Mouse (Mus musculus): ENCODE results near the gene B830017H08Rik. TPM values are rescaled to one million over a fixed set of nuclear protein-coding genes. Genes with fewer than 3 reads are reported as not detected.

The B830017H08Rik gene
- polyA plus RNA-seq, 1 experiment: not detected

DNA sequence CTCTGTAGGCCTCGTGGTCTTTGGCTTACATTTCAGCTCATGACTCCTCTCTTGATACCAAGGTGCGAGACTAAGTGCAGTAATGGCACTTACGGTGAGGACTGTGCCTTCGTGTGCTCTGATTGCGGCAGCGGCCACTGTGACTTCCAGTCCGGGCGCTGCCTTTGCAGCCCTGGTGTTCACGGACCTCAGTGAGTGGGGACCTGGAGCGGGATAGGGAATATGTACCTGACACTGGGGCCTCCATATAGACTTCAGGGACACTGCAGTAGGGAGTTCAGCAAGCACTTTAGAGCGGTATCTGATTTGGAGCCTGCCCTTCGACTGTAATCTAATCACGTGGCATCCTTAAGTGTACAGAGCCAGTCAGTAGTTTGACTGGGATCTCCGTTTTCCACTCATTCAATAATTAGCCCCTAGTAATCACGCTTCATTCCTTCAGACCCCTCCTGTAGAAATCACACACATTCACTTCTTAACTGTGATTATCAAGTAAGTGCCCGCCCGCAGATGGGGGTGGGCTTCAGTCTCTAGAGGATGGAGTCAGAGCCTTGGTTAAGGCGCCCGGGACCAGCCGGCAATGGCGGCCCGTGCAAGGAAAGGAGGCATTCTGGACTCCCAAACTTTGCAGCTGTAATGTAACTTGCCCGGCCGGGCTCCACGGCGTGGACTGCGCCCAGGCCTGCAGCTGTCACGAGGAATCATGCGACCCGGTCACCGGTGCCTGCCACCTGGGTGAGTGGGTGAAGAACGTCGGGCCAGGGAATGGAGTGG, 29.1 kb upstream of the B830017H08Rik start:
- H3K4me1 ChIP-seq (ENCODE audit: control insufficient read depth, insufficient read depth, insufficient read length): peaks cover 28% of the 10 kb centered on the region
- H3K4me3 ChIP-seq (ENCODE audit: extremely low read depth, insufficient read depth, insufficient read length): peak overlapping the region; percentile 45; the same call in 1 of the 2 replicates
- no peaks in the 10 kb centered on the region for H3K36me3 ChIP-seq (ENCODE audit: control insufficient read depth, insufficient read depth, low read length)
- H3K27me3 ChIP-seq (ENCODE audit: control insufficient read depth, insufficient read depth, low read length): peaks cover 37% of the 10 kb centered on the region
- WGBS: 23% methylated on average over 33 of the region's 33 CpGs
- TF ChIP-seq CTCF (IDR thresholded peaks at IDR 0.05; ENCODE audit: extremely low read depth, insufficient read depth, insufficient read length, insufficient replicate concordance) (no peak), POLR2A (IDR thresholded peaks at IDR 0.05; ENCODE audit: low read depth, low read length) (no peak)
- DNase-seq (ENCODE audit: low read depth in 1 of 2, low spot score in 2 of 2): no peak
- no peak overlapping the region for H3K27ac ChIP-seq (ENCODE audit: insufficient read depth, low read length)

DNA sequence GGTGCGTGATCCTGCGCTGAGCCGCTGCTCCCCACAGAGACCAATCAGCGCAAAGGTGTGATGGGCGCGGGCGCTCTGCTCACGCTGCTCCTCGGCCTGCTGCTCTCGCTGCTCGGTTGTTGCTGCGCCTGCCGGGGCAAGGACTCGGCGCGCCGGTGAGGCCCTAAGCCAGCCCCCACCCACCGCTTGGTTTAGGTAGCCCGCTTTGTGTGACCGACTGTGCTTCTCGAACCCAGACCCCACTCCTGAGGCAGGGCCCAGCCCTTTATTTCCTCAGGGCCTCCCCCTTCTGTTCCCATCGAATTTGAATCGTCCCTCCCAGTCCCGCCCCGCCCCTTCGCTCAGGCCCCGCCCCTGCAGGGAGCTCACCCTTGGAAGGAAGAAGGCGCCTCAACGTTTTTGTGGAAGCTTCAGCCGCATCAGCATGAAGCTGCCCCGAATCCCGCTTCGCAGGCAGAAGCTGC, 28.4 kb upstream of the B830017H08Rik start:
- WGBS: 4% methylated on average over 30 of the region's 33 CpGs
- Histone ChIP-seq H3K36me3 (ENCODE audit: control insufficient read depth, insufficient read depth, low read length) (no peaks in the 10 kb centered on the region), H3K27ac (ENCODE audit: insufficient read depth, low read length) (no peak overlapping the region), H3K4me3 (ENCODE audit: extremely low read depth, insufficient read depth, insufficient read length) (peak overlapping the region; percentile 45; the same call in 1 of the 2 replicates), H3K27me3 (ENCODE audit: control insufficient read depth, insufficient read depth, low read length) (peaks cover 37% of the 10 kb centered on the region), H3K4me1 (ENCODE audit: control insufficient read depth, insufficient read depth, insufficient read length) (peaks cover 28% of the 10 kb centered on the region)
- TF ChIP-seq CTCF (IDR thresholded peaks at IDR 0.05; ENCODE audit: extremely low read depth, insufficient read depth, insufficient read length, insufficient replicate concordance) (no peak), POLR2A (IDR thresholded peaks at IDR 0.05; ENCODE audit: low read depth, low read length) (no peak)
- DNase-seq (ENCODE audit: low read depth in 1 of 2, low spot score in 2 of 2): no peak

DNA sequence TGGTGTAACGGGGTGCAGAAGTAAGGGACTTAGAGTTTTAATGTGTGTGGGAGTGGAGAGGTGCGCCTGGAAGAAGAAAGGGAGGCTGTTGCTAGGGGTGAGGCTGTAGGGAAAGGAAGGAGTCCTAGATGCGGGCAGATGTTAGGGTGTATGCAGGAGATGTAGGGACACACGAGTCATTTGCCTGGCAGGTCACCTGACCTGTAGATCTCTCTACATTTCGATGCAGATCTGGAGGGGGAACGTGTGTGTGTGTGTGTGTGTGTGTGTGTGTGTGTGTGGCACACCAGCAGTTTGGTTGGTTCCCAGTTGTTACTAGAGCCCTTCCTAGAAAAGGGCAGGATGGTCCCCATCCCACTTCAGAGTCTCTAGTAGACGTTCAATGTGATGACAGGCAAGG, 27.9 kb upstream of the B830017H08Rik start:
- peaks cover 34% of the 10 kb centered on the region for H3K27me3 ChIP-seq (ENCODE audit: control insufficient read depth, insufficient read depth, low read length)
- no peak for DNase-seq (ENCODE audit: low read depth in 1 of 2, low spot score in 2 of 2)
- no peak overlapping the region for H3K4me3 ChIP-seq (ENCODE audit: extremely low read depth, insufficient read depth, insufficient read length)
- H3K27ac ChIP-seq (ENCODE audit: insufficient read depth, low read length): no peak overlapping the region
- TF ChIP-seq CTCF (IDR thresholded peaks at IDR 0.05; ENCODE audit: extremely low read depth, insufficient read depth, insufficient read length, insufficient replicate concordance) (no peak), POLR2A (IDR thresholded peaks at IDR 0.05; ENCODE audit: low read depth, low read length) (no peak)
- 14% methylated on average over 7 of the region's 7 CpGs for WGBS
- H3K36me3 ChIP-seq (ENCODE audit: control insufficient read depth, insufficient read depth, low read length): no peaks in the 10 kb centered on the region
- H3K4me1 ChIP-seq (ENCODE audit: control insufficient read depth, insufficient read depth, insufficient read length): peaks cover 28% of the 10 kb centered on the region

DNA sequence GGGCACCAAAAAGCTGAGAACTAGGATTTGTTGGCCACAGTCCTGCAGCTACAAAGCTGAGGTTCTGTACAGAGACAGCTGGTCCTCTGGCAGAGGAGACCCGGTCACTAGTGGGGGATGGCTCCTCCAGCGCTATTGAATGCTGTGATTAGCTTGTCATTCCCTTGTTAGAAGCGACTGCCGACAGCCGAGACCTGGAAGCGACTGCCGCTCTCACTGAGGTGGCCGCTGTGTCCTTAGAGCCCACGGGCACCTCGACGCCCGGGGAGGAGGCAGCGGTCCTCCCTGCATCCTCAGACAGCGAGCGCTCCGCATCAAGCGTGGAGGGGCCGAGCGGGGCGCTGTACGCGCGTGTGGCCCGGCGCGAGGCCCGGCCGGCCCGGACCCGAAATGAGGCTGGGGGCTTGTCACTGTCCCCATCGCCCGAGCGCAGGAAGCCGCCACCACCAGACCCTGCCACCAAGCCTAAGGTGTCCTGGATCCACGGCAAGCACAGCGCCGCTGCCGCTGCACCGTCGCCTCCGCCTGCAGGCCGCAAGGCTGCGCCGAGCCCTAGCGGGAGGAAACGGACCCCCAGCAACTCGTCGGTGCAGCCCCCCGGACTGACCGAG, 26.2 kb upstream of the B830017H08Rik start:
- Histone ChIP-seq H3K4me1 (ENCODE audit: control insufficient read depth, insufficient read depth, insufficient read length) (peaks cover 28% of the 10 kb centered on the region), H3K27ac (ENCODE audit: insufficient read depth, low read length) (no peak overlapping the region), H3K4me3 (ENCODE audit: extremely low read depth, insufficient read depth, insufficient read length) (peak overlapping the region; percentile 68; the same call in 1 of the 2 replicates), H3K36me3 (ENCODE audit: control insufficient read depth, insufficient read depth, low read length) (no peaks in the 10 kb centered on the region), H3K27me3 (ENCODE audit: control insufficient read depth, insufficient read depth, low read length) (peaks cover 29% of the 10 kb centered on the region)
- no peak for DNase-seq (ENCODE audit: low read depth in 1 of 2, low spot score in 2 of 2)
- TF ChIP-seq POLR2A (IDR thresholded peaks at IDR 0.05; ENCODE audit: low read depth, low read length): no peak
- no peak for TF ChIP-seq CTCF (IDR thresholded peaks at IDR 0.05; ENCODE audit: extremely low read depth, insufficient read depth, insufficient read length, insufficient replicate concordance)
- 7% methylated on average over 50 of the region's 50 CpGs for WGBS

DNA sequence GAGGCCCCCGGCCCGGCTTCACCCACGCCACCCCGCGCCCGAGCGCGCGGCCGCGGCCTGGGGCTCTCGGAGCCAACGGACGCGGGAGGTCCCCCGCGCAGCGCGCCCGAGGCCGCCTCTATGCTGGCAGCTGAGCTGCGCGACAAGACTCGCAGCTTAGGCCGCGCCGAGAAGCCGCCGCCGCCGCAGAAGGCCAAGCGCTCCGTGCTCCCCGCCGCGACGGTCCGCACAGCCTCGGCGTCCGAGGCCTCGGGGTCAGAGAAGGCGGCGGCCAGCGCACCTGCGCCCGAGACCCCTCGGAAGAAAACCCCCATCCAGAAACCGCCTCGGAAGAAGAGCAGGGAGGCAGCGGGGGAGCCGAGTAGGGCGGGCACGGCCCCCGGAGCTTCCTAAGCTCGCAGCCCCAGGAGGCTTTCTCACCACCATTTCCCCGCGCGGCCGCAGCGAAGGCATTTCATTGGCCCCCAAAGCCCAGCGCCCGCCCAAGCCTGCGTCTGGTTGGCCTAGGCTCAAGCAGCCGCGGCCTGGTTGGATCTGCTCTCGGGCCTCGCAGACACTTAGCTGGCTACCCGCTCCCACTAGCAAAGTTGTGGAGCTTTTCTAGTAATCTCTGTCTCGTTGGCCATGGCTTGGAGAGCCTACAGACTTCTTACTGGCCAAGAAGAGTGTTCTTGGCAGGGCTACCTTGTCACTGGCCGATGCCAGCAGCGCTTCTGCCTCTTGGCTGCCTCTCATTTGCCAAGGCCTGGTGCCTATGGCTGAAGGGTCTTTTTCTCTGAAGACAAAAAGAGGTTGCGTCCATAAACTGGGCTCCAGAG, 25.5 kb upstream of the B830017H08Rik start:
- DNase-seq (ENCODE audit: low read depth in 1 of 2, low spot score in 2 of 2): peak; percentile 73 to 87
- Histone ChIP-seq H3K36me3 (ENCODE audit: control insufficient read depth, insufficient read depth, low read length) (no peaks in the 10 kb centered on the region), H3K27ac (ENCODE audit: insufficient read depth, low read length) (no peak overlapping the region), H3K4me3 (ENCODE audit: extremely low read depth, insufficient read depth, insufficient read length) (peak overlapping the region; percentile 68), H3K4me1 (ENCODE audit: control insufficient read depth, insufficient read depth, insufficient read length) (peaks cover 28% of the 10 kb centered on the region), H3K27me3 (ENCODE audit: control insufficient read depth, insufficient read depth, low read length) (peaks cover 27% of the 10 kb centered on the region)
- TF ChIP-seq POLR2A (IDR thresholded peaks at IDR 0.05; ENCODE audit: low read depth, low read length) (no peak), CTCF (IDR thresholded peaks at IDR 0.05; ENCODE audit: extremely low read depth, insufficient read depth, insufficient read length, insufficient replicate concordance) (no peak)
- WGBS: 5% methylated on average over 72 of the region's 73 CpGs

DNA sequence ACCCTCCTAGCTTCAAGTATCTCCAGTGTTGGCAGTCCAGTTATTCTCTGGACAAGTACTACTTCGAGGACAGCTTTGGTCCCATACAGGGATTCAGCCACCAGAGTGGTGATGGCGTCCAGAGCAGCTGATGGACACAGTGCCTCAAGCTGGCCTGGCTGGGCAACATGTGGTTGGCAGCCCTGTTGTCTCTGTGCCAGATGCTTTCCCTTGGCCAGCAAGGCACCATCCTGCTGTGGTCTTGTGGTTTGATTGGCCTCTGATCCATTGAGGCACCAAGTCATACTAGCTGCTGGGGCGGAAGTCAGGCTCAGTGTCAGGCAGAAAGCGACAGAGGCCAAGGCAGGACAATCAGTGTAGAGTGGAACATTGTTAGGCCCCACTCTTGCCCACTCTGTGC, 23.8 kb upstream of the B830017H08Rik start:
- WGBS: 87% methylated on average over 4 of the region's 4 CpGs
- Histone ChIP-seq H3K36me3 (ENCODE audit: control insufficient read depth, insufficient read depth, low read length) (no peaks in the 10 kb centered on the region), H3K4me1 (ENCODE audit: control insufficient read depth, insufficient read depth, insufficient read length) (peaks cover 15% of the 10 kb centered on the region), H3K27ac (ENCODE audit: insufficient read depth, low read length) (no peak overlapping the region), H3K4me3 (ENCODE audit: extremely low read depth, insufficient read depth, insufficient read length) (no peak overlapping the region), H3K27me3 (ENCODE audit: control insufficient read depth, insufficient read depth, low read length) (peaks cover 16% of the 10 kb centered on the region)
- DNase-seq (ENCODE audit: low read depth in 1 of 2, low spot score in 2 of 2): no peak
- no peak for TF ChIP-seq CTCF (IDR thresholded peaks at IDR 0.05; ENCODE audit: extremely low read depth, insufficient read depth, insufficient read length, insufficient replicate concordance)
- no peak for TF ChIP-seq POLR2A (IDR thresholded peaks at IDR 0.05; ENCODE audit: low read depth, low read length)

All from spleen, adult 2 months (tissue).